Mouse (Mus musculus): Measurements from ENCODE around the gene Mogat2.

DNA sequence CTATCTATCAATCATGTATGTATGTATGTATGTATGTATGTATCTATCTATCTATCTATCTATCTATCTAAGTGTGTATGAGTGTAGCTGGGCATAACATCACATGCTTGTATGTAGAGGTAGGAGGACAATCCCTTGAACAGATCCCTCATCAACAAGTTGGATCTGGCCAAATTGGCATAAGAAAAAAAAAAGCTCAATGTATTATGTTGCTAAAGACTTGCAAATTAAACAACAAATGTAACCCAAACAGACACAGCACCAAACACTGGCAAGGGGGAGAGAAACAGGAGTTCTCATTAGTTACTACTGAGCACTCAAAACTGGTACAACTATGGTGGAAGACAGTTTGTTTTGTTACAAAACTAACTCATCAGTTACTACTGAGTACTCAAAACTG, 26.2 kb upstream of the Mogat2 start:
- TF ChIP-seq CTCF (IDR thresholded peaks at IDR 0.05; ENCODE audit: low read depth): no peak
- no peak for TF ChIP-seq EP300 (IDR thresholded peaks at IDR 0.05; ENCODE audit: low read depth)
